Mouse (Mus musculus): ENCODE data around the gene Zswim8. TPM values are rescaled to one million over a fixed set of nuclear protein-coding genes. Genes with fewer than 3 reads are reported as not detected.

The Zswim8 gene
- polyA plus RNA-seq, 1 experiment from 2014 or later: 29.3 TPM

DNA sequence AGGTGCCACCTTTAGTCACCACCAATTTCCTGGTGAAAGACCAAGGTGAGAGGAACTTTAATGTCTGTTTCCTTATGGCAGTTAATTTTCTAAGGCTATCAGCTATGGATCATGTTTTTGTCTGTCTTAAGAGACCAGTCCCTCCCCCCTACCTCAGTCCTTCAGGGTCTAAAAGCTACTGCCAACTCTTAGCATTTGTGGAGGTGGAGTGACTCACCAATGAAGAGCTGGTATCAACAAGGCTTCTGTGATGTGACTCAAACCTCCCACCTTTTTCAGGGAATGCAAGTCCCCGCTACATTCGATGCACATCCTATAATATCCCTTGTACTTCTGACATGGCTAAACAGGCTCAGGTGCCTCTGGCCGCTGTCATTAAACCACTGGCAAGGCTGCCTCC, 20.8 kb upstream of the Zswim8 start:
- Histone ChIP-seq H3K4me1 (replicated peaks; ENCODE audit: control insufficient read depth, insufficient read depth, low read length) (no peaks in the 10 kb centered on the region), H3K36me3 (ENCODE audit: control insufficient read depth, insufficient read depth, low read length) (peaks cover 81% of the 10 kb centered on the region), H3K4me2 (ENCODE audit: low read depth, low read length) (no peak overlapping the region), H3K9ac (ENCODE audit: low read length) (no peak overlapping the region), H3K27ac (ENCODE audit: low read length) (no peak overlapping the region), H3K27me3 (ENCODE audit: control insufficient read depth, insufficient read depth, low read depth, low read length) (no peaks in the 10 kb centered on the region), H3K9me3 (ENCODE audit: control insufficient read depth, low read length) (no peaks in the 10 kb centered on the region), H3K4me3 (ENCODE audit: low read length) (no peak overlapping the region)
- 97% methylated on average over 3 of the region's 3 CpGs for WGBS
- ATAC-seq (ENCODE audit: low read depth): no peak

DNA sequence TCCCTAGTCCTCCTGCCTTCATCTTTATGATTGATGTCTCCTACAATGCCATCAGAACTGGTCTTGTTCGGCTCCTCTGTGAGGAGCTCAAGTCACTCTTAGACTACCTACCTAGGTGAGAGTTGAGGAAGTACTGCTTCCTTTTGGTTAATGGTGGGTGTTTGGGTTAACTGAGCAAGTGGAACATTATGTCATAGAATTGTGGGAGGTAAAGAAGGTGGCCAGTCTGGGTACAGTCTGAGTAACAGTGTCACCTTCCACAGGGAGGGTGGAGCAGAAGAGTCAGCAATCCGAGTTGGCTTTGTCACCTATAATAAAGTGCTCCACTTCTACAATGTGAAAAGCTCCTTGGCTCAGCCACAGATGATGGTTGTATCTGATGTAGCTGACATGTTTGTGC, 18.3 kb upstream of the Zswim8 start:
- H3K9ac ChIP-seq (ENCODE audit: low read length): no peak overlapping the region
- H3K27me3 ChIP-seq (ENCODE audit: control insufficient read depth, insufficient read depth, low read depth, low read length): no peaks in the 10 kb centered on the region
- no peaks in the 10 kb centered on the region for H3K9me3 ChIP-seq (ENCODE audit: control insufficient read depth, low read length)
- H3K4me3 ChIP-seq (ENCODE audit: low read length): no peak overlapping the region
- H3K36me3 ChIP-seq (ENCODE audit: control insufficient read depth, insufficient read depth, low read length): peaks cover 84% of the 10 kb centered on the region
- WGBS: 81% methylated on average over 2 of the region's 2 CpGs
- H3K4me1 ChIP-seq (replicated peaks; ENCODE audit: control insufficient read depth, insufficient read depth, low read length): peaks cover under 1% of the 10 kb centered on the region; the same call in 1 of the 2 replicates
- no peak for ATAC-seq (ENCODE audit: low read depth)
- H3K4me2 ChIP-seq (ENCODE audit: low read depth, low read length): no peak overlapping the region
- H3K27ac ChIP-seq (ENCODE audit: low read length): no peak overlapping the region

DNA sequence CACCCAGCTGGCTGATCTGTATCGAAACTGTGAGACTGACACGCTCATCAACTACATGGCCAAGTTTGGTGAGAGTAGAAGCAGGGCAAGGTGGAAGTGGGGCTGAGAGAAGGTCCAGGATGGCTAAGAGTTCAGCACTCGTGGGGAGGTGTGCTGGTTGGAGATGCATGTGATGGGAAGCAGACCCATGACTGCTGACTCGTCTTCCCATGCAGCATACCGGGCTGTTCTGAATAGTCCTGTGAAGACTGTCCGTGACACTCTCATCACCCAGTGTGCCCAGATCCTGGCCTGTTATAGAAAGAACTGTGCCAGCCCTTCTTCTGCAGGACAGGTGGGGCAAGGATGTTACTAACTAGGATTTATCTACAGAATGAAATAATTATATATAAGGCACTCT, 15.6 kb upstream of the Zswim8 start:
- Histone ChIP-seq H3K9me3 (ENCODE audit: control insufficient read depth, low read length) (no peaks in the 10 kb centered on the region), H3K4me1 (replicated peaks; ENCODE audit: control insufficient read depth, insufficient read depth, low read length) (peaks cover 16% of the 10 kb centered on the region), H3K36me3 (ENCODE audit: control insufficient read depth, insufficient read depth, low read length) (peaks cover 58% of the 10 kb centered on the region), H3K27ac (ENCODE audit: low read length) (no peak overlapping the region), H3K27me3 (ENCODE audit: control insufficient read depth, insufficient read depth, low read depth, low read length) (no peaks in the 10 kb centered on the region), H3K4me2 (ENCODE audit: low read depth, low read length) (no peak overlapping the region), H3K4me3 (ENCODE audit: low read length) (no peak overlapping the region), H3K9ac (ENCODE audit: low read length) (no peak overlapping the region)
- ATAC-seq (ENCODE audit: low read depth): no peak
- WGBS: 90% methylated on average over 6 of the region's 6 CpGs

DNA sequence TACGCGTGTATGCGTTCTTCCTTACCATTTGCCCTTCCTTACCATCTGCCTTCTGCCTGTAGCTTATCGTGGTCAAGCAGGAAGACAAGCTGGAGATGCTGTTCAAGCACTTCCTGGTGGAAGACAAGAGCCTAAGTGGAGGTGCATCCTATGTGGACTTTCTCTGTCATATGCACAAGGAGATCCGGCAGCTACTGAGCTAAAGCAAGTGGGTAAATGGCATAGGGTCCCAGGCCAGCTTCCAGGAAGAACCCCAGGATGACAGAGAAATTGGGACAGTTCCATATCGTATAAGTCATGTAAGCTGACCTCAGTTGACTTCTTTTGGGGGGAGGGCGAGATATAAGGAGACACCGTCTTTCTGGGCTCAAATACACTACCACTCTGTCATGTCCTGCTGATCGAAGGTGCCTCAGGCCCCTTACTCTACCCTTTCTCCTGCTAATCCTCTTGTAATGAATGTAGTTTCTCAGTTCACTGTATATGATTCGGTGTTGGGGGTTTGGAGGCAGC, 13.7 kb upstream of the Zswim8 start:
- Histone ChIP-seq H3K36me3 (ENCODE audit: control insufficient read depth, insufficient read depth, low read length) (peaks cover 42% of the 10 kb centered on the region), H3K27me3 (ENCODE audit: control insufficient read depth, insufficient read depth, low read depth, low read length) (no peaks in the 10 kb centered on the region), H3K9ac (ENCODE audit: low read length) (no peak overlapping the region), H3K9me3 (ENCODE audit: control insufficient read depth, low read length) (no peaks in the 10 kb centered on the region), H3K4me3 (ENCODE audit: low read length) (no peak overlapping the region), H3K4me1 (replicated peaks; ENCODE audit: control insufficient read depth, insufficient read depth, low read length) (peaks cover 25% of the 10 kb centered on the region), H3K4me2 (ENCODE audit: low read depth, low read length) (no peak overlapping the region), H3K27ac (ENCODE audit: low read length) (no peak overlapping the region)
- 85% methylated on average over 10 of the region's 10 CpGs for WGBS
- no peak for ATAC-seq (ENCODE audit: low read depth)

DNA sequence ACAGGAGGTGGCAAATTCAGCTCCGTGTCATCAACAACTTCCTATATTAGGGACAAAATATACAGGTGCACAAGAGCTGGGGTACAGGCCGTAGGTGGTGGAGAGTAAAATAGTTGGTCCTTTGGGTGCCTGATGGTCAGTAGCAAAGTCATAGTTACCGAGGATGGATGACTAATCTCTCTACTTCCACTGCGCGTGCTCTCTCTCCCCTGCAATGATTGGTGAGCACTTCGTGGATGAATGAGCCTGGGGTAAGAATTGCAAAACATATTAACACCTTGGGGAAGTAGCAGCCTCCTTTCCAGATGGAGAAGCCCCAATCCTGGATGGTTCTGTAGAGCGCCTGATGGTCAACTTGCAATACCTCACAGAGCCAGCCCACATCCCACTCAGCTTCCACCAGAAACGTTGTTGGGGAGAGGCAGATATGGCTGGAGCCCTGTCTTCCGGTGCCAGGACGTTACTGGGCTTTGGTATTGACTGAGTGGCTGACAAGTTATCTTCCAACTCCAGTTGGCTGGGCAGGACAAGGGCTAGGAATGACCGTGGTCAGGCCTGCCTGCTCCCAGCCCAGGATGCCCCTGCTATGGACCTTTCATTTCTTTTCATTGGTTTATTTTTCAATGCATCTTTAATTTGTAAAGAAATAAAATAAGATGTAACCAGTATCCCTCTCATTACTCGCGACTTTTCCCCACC, 13.0 kb upstream of the Zswim8 start:
- 44% methylated on average over 13 of the region's 13 CpGs for WGBS
- H3K4me3 ChIP-seq (ENCODE audit: low read length): peak overlapping the region; percentile 98
- H3K36me3 ChIP-seq (ENCODE audit: control insufficient read depth, insufficient read depth, low read length): peaks cover 36% of the 10 kb centered on the region
- H3K4me1 ChIP-seq (replicated peaks; ENCODE audit: control insufficient read depth, insufficient read depth, low read length): peaks cover 25% of the 10 kb centered on the region
- H3K27me3 ChIP-seq (ENCODE audit: control insufficient read depth, insufficient read depth, low read depth, low read length): no peaks in the 10 kb centered on the region
- peak overlapping the region; percentile 87 for H3K4me2 ChIP-seq (ENCODE audit: low read depth, low read length)
- H3K9me3 ChIP-seq (ENCODE audit: control insufficient read depth, low read length): no peaks in the 10 kb centered on the region
- ATAC-seq (ENCODE audit: low read depth): peak; percentile 10; the same call in 1 of the 2 replicates
- peak overlapping the region; percentile 99 for H3K27ac ChIP-seq (ENCODE audit: low read length)
- peak overlapping the region; percentile 96 for H3K9ac ChIP-seq (ENCODE audit: low read length)

DNA sequence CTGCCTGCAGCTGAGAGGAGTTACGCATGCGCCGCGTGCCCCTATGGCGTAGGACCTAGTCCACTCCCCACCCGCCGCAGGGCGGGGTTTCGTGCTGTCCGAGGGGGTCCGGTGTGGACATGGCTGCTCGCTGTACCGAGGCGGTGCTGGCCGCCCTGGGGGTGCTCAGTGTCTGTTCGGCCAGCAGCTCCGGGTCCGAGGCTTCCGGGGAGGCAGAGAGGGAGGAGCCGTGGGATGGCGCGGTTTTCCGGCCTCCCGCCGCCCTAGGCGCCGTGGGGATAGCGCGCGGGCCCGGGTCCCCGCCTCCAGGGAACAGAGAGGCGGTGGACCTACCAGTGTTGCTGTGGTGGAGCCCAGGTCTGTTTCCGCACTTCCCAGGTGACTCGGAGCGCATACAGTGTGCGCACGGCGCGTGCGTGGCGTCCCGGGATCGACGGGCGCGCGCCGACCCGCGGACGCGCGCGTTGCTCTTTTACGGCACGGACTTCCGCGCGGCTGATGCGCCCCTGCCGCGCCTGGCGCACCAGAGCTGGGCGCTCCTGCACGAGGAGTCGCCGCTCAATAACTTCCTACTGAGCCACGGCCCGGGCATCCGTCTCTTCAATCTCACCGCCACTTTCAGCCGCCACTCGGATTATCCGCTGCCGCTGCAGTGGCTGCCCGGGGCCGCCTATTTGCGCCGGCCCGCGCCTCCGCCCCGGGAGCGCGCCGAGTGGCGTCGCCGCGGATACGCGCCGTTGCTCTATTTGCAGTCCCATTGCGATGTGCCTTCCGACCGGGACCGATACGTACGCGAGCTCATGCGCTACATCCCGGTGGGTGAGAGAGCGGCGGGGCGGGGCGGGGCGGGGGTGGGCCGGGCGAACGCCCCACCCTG, 12.2 kb upstream of the Zswim8 start, which contains the start of gene Fut11:
Gene Fut11 (plus strand): TSS at position 85 of the 877 bp plus-strand sequence.
- H3K9ac ChIP-seq (ENCODE audit: low read length): peak within 1 kb of the TSS; percentile 96
- ATAC-seq (ENCODE audit: low read depth): peak; percentile 94
- WGBS: under 1% methylated on average over 97 of the region's 111 CpGs
- peak within 1 kb of the TSS; percentile 87 for H3K4me2 ChIP-seq (ENCODE audit: low read depth, low read length)
- H3K36me3 ChIP-seq (ENCODE audit: control insufficient read depth, insufficient read depth, low read length): peaks cover 28% of the 10 kb centered on the region
- peak within 1 kb of the TSS; percentile 98 for H3K4me3 ChIP-seq (ENCODE audit: low read length)
- no peaks in the 10 kb centered on the region for H3K27me3 ChIP-seq (ENCODE audit: control insufficient read depth, insufficient read depth, low read depth, low read length)
- peak within 1 kb of the TSS; percentile 99 for H3K27ac ChIP-seq (ENCODE audit: low read length)
- peaks cover 25% of the 10 kb centered on the region for H3K4me1 ChIP-seq (replicated peaks; ENCODE audit: control insufficient read depth, insufficient read depth, low read length)
- H3K9me3 ChIP-seq (ENCODE audit: control insufficient read depth, low read length): no peaks in the 10 kb centered on the region

DNA sequence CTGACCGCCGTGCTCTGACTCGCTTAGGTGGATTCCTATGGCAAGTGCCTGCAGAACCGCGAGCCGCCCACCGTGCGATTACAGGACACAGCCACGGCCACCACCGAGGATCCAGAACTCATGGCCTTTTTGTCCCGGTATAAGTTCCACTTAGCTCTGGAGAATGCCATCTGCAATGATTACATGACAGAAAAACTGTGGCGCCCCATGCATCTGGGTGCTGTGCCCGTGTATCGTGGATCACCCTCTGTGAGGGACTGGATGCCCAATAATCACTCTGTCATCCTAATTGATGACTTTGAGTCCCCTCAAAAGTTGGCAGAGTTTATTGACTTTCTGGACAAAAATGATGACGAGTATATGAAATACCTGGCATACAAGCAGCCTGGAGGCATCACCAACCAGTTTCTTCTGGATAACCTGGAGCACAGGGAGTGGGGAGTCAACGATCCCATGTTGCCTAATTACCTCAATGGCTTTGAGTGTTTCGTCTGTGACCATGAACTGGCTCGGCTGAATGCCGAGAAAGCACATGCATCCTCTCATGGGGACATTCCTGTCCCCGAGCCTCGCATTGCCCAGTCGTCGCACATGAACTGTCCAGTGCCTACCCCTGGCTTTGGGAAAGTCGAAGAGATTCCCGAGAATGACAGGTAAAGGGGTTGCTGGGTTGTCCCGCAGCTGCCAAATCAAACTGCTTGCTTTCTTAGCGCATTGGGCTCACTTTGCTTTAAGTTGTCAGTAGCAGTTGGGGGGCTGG, 11.4 kb upstream of the Zswim8 start:
- Histone ChIP-seq H3K4me2 (ENCODE audit: low read depth, low read length) (peak overlapping the region; percentile 87), H3K4me1 (replicated peaks; ENCODE audit: control insufficient read depth, insufficient read depth, low read length) (peaks cover 28% of the 10 kb centered on the region), H3K27me3 (ENCODE audit: control insufficient read depth, insufficient read depth, low read depth, low read length) (no peaks in the 10 kb centered on the region), H3K9me3 (ENCODE audit: control insufficient read depth, low read length) (no peaks in the 10 kb centered on the region), H3K9ac (ENCODE audit: low read length) (peak overlapping the region; percentile 96), H3K4me3 (ENCODE audit: low read length) (peak overlapping the region; percentile 98), H3K36me3 (ENCODE audit: control insufficient read depth, insufficient read depth, low read length) (peaks cover 24% of the 10 kb centered on the region), H3K27ac (ENCODE audit: low read length) (peak overlapping the region; percentile 99)
- ATAC-seq (ENCODE audit: low read depth): no peak
- WGBS: 8% methylated on average over 27 of the region's 27 CpGs

DNA sequence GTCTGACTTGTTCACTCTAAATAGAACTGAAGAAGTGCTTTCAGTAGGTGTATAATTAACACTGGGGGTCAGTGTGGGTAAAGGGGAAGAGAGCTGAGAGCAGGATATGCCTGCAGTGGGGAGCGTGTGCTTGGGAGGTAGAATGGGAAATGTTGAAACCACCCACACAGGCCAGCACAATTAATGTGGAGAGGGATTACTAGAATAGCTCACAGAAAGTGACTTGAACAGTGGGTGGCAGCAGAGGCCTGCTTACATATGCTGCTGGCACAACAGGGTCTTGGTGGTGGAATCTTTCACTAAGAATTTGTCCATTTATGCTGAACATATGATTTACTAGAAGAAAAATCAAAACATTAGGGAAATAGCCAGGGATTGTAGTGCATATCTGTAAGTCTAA, 10.4 kb upstream of the Zswim8 start:
- Histone ChIP-seq H3K9me3 (ENCODE audit: control insufficient read depth, low read length) (no peaks in the 10 kb centered on the region), H3K27me3 (ENCODE audit: control insufficient read depth, insufficient read depth, low read depth, low read length) (no peaks in the 10 kb centered on the region), H3K4me1 (replicated peaks; ENCODE audit: control insufficient read depth, insufficient read depth, low read length) (peaks cover 36% of the 10 kb centered on the region), H3K4me3 (ENCODE audit: low read length) (peak overlapping the region; percentile 98), H3K27ac (ENCODE audit: low read length) (no peak overlapping the region), H3K9ac (ENCODE audit: low read length) (peak overlapping the region; percentile 29), H3K36me3 (ENCODE audit: control insufficient read depth, insufficient read depth, low read length) (peaks cover 16% of the 10 kb centered on the region), H3K4me2 (ENCODE audit: low read depth, low read length) (peak overlapping the region; percentile 87)
- 4% methylated on average over 1 of the region's 1 CpGs for WGBS
- no peak for ATAC-seq (ENCODE audit: low read depth)
